Mouse (Mus musculus) thymus, postnatal 25 days (tissue): ENCODE results near the gene Tigd3.
"Not testable (repeated sequence)": the region's sequence is repeated elsewhere in the genome, so short reads cannot be mapped to it uniquely, and the experiment has no call there.

ENCODE experiments used
- DNase-seq: peaks from one replicate; pipeline ENCODE4 v3.0.0; 2022

Tigd3 gene

GRCm38 (mm10) chr19:5921715-5922114, 27.8 kb upstream of the Tigd3 start:
- no peak for DNase-seq

GRCm38 (mm10) chr19:5913007-5913719, 19.2 kb upstream of the Tigd3 start, which contains the start of gene Dpf2:
Gene Dpf2 (minus strand): TSS chr19:5913010.
- no peak for DNase-seq

GRCm38 (mm10) chr19:5912103-5913006, 18.4 kb upstream of the Tigd3 start:
- DNase-seq: peak; percentile 99

- no peak for DNase-seq
These were observed 17.6 kb upstream of the Tigd3 start for GRCm38 (mm10) chr19:5911430-5912102.

GRCm38 (mm10) chr19:5910221-5910620, 16.3 kb upstream of the Tigd3 start:
- DNase-seq: no peak

GRCm38 (mm10) chr19:5907275-5907674, 13.3 kb upstream of the Tigd3 start:
- DNase-seq: no peak

GRCm38 (mm10) chr19:5893282-5894001, 507 bp downstream of the Tigd3 start:
- DNase-seq: no peak

GRCm38 (mm10) chr19:5892735-5893134, 1.2 kb downstream of the Tigd3 start:
- DNase-seq: no peak

GRCm38 (mm10) chr19:5892262-5892661, 1.7 kb downstream of the Tigd3 start:
- no peak for DNase-seq

- no peak for DNase-seq
These were observed 2.3 kb downstream of the Tigd3 start for GRCm38 (mm10) chr19:5891521-5892258.

- no peak for DNase-seq
These were observed 4.7 kb downstream of the Tigd3 start for GRCm38 (mm10) chr19:5889211-5889610.

- no peak for DNase-seq
These were observed 6.6 kb downstream of the Tigd3 start for GRCm38 (mm10) chr19:5887234-5887815.

GRCm38 (mm10) chr19:5885838-5886237, 8.1 kb downstream of the Tigd3 start:
- no peak for DNase-seq

- DNase-seq: no peak
These were observed 10.0 kb downstream of the Tigd3 start for GRCm38 (mm10) chr19:5883935-5884334.

GRCm38 (mm10) chr19:5882079-5882478, 11.9 kb downstream of the Tigd3 start:
- not testable (repeated sequence) for DNase-seq

- DNase-seq: no peak
These were observed 12.8 kb downstream of the Tigd3 start for GRCm38 (mm10) chr19:5881155-5881554.

GRCm38 (mm10) chr19:5879735-5880134, 14.2 kb downstream of the Tigd3 start:
- no peak for DNase-seq

- DNase-seq: no peak
These were observed 15.0 kb downstream of the Tigd3 start for GRCm38 (mm10) chr19:5878916-5879315.

- DNase-seq: no peak
These were observed 15.6 kb downstream of the Tigd3 start for GRCm38 (mm10) chr19:5878362-5878722.

GRCm38 (mm10) chr19:5877618-5878361, 16.2 kb downstream of the Tigd3 start, which contains the start of gene Slc25a45:
Gene Slc25a45 (plus strand): TSS chr19:5877808.
- DNase-seq: peak; percentile 83

GRCm38 (mm10) chr19:5874969-5875480, 18.9 kb downstream of the Tigd3 start, which contains the start of gene Frmd8:
Gene Frmd8 (minus strand): TSS chr19:5875274.
- peak; percentile 95 for DNase-seq
